Mouse (Mus musculus): ENCODE measurements around the gene Pigu. TPM values are rescaled to one million over a fixed set of nuclear protein-coding genes. Genes with fewer than 3 reads are reported as not detected.

Gene Pigu
- total RNA-seq, 2 experiments from 2014 or later: 19.7 to 24.9 TPM

GRCm38 (mm10) chr2:155367635-155368284, 10.5 kb upstream of the Pigu start:
- no peak for DNase-seq

- DNase-seq: no peak
Measured at GRCm38 (mm10) chr2:155357686-155358399, 613 bp upstream of the Pigu start.

- no peak for DNase-seq
Measured at GRCm38 (mm10) chr2:155354402-155354801, 2.8 kb downstream of the Pigu start.

- DNase-seq: no peak
Measured at GRCm38 (mm10) chr2:155346670-155347069, 10.6 kb downstream of the Pigu start.

- DNase-seq: no peak
Measured at GRCm38 (mm10) chr2:155340166-155340565, 17.1 kb downstream of the Pigu start.

GRCm38 (mm10) chr2:155336254-155336653, 21.0 kb downstream of the Pigu start:
- DNase-seq: no peak

DNA sequence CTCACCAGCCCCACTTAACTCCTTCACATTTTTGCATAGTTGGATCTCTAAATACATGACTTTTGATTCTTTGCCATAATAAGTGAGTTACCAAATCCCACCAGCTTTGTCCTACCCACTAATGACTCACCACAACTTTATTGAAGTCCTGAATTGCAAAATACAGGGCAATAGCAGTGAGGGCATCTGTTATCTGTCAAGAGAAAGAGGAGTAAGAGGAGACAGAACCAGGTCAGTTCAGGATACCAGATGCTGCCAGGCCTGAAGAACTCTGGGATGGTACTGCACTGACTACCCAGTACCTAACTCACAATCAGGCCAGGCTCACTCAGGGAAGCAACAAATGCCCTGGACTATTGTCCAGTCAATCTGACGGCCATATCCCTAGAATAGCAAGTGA, 22.0 kb downstream of the Pigu start:
- DNase-seq: no peak

GRCm38 (mm10) chr2:155333421-155333820, 23.8 kb downstream of the Pigu start:
- no peak for DNase-seq

- no peak for DNase-seq
Measured at GRCm38 (mm10) chr2:155331351-155331750, 25.9 kb downstream of the Pigu start.

DNA sequence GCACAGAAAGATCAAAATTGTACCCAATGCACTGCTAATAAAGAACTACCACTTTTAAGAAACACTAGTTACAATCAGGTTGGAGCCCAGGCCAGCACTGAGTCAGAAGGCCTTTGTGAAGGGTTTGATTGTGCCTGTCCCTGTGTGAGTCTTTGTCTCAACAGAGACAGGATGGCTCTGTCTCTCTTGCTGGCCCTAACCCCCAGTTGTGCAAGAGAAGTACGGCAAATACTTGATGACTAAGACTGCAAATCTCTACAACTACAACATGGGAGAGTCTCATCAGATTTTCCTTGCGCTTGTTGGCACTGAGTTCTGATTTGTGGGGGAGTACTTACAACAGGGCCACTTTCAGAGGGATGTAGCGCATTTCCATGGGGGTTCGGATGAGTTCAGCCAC, 26.4 kb downstream of the Pigu start:
- DNase-seq: no peak

DNA sequence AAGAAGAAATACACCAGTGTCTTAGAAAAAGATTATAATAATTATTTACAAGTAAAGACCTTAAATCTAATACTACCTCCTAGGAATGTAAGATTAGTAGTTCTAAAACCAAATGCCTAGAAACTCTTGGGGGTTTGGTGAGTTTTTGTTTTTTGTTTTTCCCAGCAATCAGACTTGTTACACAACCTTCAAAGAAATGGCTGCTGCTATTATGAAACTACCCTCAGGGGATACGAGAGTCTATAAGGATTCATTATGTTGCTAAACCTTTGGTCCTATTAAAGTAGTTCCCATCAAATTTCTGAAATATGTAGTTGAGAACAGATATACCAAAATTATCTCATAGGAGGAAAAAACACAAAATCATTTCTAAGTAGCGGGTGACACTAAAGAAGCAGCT, 27.5 kb downstream of the Pigu start:
- DNase-seq: no peak

DNA sequence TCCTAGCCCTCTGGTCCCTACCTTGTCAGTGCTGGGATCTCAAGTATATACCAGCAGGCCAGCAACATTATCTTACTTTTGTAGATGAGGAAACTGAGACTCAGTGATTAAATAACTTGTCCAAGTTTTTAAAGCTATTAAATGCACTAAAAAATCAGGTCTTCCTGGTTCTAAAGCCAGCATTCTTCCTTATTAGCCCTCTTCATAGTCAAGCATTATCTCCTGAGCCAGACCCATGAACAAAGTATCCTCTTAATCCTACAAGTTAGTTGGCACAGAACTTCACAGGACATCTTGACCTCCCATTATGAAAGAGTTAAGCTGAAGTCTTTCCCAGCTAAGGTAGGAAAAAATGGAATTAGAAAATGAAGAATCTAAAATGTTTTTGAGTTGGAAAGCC, 28.3 kb downstream of the Pigu start:
- DNase-seq: no peak

DNA sequence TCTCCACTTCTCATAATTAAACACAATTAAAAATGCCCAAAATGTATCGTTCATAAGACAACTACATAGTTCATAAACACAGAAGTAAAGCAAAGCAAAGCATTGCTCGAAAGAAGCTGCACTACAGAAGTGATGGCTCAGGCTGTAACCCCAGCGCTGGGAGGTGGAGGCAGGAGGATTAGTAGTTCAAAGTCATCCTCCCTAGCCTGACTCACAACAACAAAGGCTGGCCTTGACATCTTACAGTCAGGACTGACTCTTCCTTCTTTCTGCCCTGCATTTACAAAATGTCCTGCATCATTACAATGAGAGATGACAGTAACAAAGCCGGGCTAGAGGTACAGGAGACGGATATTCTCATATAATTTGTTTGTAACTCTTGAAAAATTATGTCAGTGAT, 29.3 kb downstream of the Pigu start:
- DNase-seq: no peak

DNA sequence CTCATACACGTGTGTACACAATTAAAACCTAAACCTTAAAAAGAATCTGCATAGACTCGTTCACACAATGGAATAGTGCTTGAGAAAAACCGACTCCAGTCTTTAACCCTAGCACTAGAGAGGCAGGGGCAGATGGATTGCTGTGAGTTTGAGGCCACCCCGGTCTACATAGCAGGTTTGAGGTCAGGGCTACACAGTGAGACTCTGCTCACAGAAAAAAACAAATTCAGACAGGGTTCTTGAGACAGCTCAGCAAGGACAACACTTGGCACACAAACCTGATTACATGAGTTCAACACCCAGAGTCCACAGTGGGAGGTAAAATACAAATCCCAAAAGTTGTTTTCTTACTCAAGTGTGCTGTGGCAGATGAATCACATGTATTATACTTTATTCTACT, 31.2 kb downstream of the Pigu start:
- no peak for DNase-seq

- DNase-seq: peak; percentile 24
Measured at GRCm38 (mm10) chr2:155320596-155320995, 36.6 kb downstream of the Pigu start.

- DNase-seq: no peak
Measured at GRCm38 (mm10) chr2:155318618-155319017, 38.6 kb downstream of the Pigu start.

- DNase-seq: no peak
Measured at GRCm38 (mm10) chr2:155313671-155314070, 43.6 kb downstream of the Pigu start.

DNA sequence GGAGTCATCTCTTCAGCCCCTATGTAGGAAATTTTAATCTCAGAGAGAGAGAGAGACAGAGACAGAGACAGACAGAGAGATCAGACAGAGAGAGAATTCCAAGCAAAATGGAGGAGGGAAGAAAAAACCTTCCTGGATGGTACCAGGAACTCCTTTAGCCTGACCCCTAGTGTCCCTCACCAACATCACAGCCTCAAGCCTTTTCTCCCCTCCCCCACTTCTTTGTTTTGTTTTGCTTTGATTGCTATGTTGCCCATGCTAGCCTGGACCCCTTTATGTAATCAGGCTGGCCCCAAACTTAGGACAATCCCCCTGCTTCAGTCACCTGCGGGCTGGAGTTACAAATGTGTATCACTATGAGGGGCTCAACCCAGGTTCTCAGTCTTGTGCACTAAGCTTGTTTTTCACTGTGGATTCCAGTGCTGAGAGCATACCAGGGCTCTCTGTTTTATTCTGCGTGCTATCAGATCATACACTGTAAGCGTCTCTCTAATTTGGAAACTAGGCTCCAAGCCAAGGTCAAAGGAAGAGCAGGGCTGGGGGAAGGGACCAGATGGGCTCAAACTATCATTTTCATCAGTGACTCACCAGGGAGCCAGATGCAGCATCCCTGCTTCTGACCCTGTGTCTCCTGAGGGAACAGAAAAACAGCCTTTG, 48.2 kb downstream of the Pigu start:
- peak; percentile 63 for DNase-seq

- peak; percentile 43 for DNase-seq
Measured at GRCm38 (mm10) chr2:155299563-155299962, 57.7 kb downstream of the Pigu start.

DNA sequence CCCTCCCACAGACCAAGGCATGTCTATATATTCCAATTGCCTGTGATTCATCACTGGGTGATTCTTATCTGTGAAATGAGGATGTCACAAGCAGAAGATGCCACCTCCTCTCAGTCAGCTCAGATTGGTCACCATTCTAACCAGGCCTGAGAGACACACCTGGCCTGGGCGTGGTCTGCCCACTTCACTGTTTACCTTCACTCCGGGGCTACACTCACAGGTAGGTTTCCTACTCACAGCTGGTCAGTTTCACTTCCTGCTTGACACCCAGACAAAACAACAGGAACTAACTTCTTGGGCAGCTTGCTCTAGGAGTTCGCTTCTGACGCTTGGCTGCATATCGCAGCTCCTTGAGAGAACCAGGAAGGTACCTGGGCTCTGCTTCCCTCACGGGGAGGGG, 61.8 kb downstream of the Pigu start:
- DNase-seq: no peak

DNA sequence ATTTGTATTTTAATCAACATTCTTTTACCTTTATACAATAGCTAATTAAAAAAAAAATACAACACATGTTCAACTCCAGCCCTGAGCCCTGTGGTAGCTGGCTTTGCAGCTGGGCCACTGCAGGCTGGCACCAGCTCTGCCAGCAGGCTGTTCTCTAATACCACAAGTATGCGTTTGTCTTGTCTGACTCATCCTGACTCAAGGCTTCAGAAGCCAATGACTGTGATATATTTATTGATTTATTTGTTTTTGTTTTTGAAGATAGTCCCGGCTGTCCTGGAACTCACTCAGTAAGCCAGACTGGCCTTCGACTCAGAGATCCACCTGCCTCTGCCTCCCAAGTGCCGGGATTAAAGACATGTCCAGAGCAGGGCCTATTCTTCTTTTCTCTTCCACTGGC, 63.3 kb downstream of the Pigu start:
- DNase-seq: no peak

DNA sequence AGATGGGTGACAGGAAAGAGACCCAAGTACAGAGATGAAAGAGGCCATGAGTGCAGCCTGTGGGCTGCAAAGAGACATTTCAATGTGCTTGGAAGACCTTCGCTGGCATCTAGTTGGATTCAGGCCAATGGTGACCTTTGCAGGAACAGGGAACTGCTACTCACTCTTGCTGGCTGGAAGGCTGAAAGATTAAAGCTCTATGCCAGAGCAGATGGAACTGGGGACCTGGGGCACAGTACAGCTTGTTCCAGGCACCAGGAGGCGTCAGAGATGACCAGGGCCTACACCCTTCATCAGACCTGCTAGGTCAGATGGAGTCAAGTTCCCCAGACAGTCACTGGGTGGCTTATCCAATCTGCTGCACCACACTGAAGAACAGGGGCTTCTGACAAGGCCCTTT, 63.8 kb downstream of the Pigu start:
- peak; percentile 82 for DNase-seq

DNA sequence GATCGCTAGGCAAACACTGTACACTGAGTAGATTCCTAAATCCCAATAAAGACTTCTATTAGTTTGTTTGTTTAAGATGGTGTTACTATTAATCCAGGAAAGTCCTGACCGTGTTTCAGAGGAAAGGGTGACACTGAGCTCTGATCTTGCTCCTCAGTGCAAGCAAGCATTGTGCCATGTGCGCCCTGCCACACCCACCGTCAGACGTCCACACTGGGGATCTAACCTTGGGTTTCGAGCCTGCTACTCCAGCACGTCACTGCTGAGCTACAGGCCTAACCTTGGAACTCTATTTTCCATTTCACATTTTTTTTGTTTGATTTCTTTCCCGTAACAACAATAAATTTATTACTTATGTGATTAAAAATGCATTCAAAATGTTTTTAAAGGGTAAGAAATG, 67.2 kb downstream of the Pigu start:
- no peak for DNase-seq
